Mouse (Mus musculus): ENCODE results near the gene Sdf4. TPM values are rescaled to one million over a fixed set of nuclear protein-coding genes. Genes with fewer than 3 reads are reported as not detected.

Gene Sdf4
- polyA plus RNA-seq, 1 experiment from 2014 or later = 129 TPM

- H3K27ac ChIP-seq = no peak overlapping the region
- H3K9ac ChIP-seq = no peak overlapping the region
- no peaks in the 10 kb centered on the region; the same call in 1 of the 2 replicates for H3K27me3 ChIP-seq
- 33% methylated on average over 10 of the region's 10 CpGs for WGBS
- no peaks in the 10 kb centered on the region for H3K9me3 ChIP-seq (replicated peaks)
- H3K4me1 ChIP-seq = peaks cover 10% of the 10 kb centered on the region
- H3K36me3 ChIP-seq = no peaks in the 10 kb centered on the region
- H3K4me2 ChIP-seq (replicated peaks) = no peak overlapping the region
- no peak overlapping the region for H3K4me3 ChIP-seq
- ATAC-seq (ENCODE audit: low FRiP score) = no peak; the same call in 1 of the 2 replicates
These were observed 67.0 kb downstream of the Sdf4 start for GRCm38 (mm10) chr4:156059713-156060112.

MicroRNAs within 50 kb of the gene (microRNA counts, 519-probe panel; counts per million panel counts)
- microRNA mmu-miR-200a (2,119 counts per million, percentile 61 among the panel's probes with 10 or more counts), microRNA mmu-miR-200b (4,358 counts per million, percentile 85 among the panel's probes with 10 or more counts), microRNA mmu-miR-429 (3,915 counts per million, percentile 80 among the panel's probes with 10 or more counts)

Small RNA genes within 50 kb of the gene (microRNA-seq; reads per million reads assigned to microRNA genes)
- gene Mir200a (154 reads per million, percentile 53 among the genes with 10 or more reads in this experiment), gene Mir200b (501 reads per million, percentile 66 among the genes with 10 or more reads in this experiment), gene Mir429 (1,457 reads per million, percentile 78 among the genes with 10 or more reads in this experiment)

Other genes with a start within 250 kb of the Sdf4 start
- gene Atad3a, start 231.8 kb upstream of the Sdf4 start, polyA plus RNA-seq (2016; fragmentation: Nextera tagmentation; extraction: Ambion mirVana) = 81.8 and 84.7 TPM in 2 replicates
- gene Vwa1, start 218.2 kb upstream of the Sdf4 start, polyA plus RNA-seq (2016; fragmentation: Nextera tagmentation; extraction: Ambion mirVana) = 12.2 and 12.9 TPM in 2 replicates
- gene Tmem88b, start 207.0 kb upstream of the Sdf4 start, polyA plus RNA-seq (2016; fragmentation: Nextera tagmentation; extraction: Ambion mirVana) = 0.58 and 0.86 TPM in 2 replicates
- not detected in 2 replicates for gene Ankrd65, start 202.4 kb upstream of the Sdf4 start, polyA plus RNA-seq (2016; fragmentation: Nextera tagmentation; extraction: Ambion mirVana)
- 189 and 204 TPM in 2 replicates for gene Mrpl20, start 190.0 kb upstream of the Sdf4 start, polyA plus RNA-seq (2016; fragmentation: Nextera tagmentation; extraction: Ambion mirVana)
- 207 and 217 TPM in 2 replicates for gene Ccnl2, start 180.4 kb upstream of the Sdf4 start, polyA plus RNA-seq (2016; fragmentation: Nextera tagmentation; extraction: Ambion mirVana)
- gene Aurkaip1, start 161.6 kb upstream of the Sdf4 start, polyA plus RNA-seq (2016; fragmentation: Nextera tagmentation; extraction: Ambion mirVana) = 127 and 133 TPM in 2 replicates
- 40.6 and 40.7 TPM in 2 replicates for gene Mxra8, start 153.2 kb upstream of the Sdf4 start, polyA plus RNA-seq (2016; fragmentation: Nextera tagmentation; extraction: Ambion mirVana)
- gene Dvl1, start 145.5 kb upstream of the Sdf4 start, polyA plus RNA-seq (2016; fragmentation: Nextera tagmentation; extraction: Ambion mirVana) = 18.6 and 20.0 TPM in 2 replicates
- gene Tas1r3, start 129.5 kb upstream of the Sdf4 start, polyA plus RNA-seq (2016; fragmentation: Nextera tagmentation; extraction: Ambion mirVana) = 0.53 and 0.65 TPM in 2 replicates
- gene Cptp, start 123.4 kb upstream of the Sdf4 start, polyA plus RNA-seq (2016; fragmentation: Nextera tagmentation; extraction: Ambion mirVana) = 18.5 and 18.6 TPM in 2 replicates
- gene Ints11, start 123.3 kb upstream of the Sdf4 start, polyA plus RNA-seq (2016; fragmentation: Nextera tagmentation; extraction: Ambion mirVana) = 74.9 and 76.3 TPM in 2 replicates
- 45.1 and 48.3 TPM in 2 replicates for gene Pusl1, start 101.1 kb upstream of the Sdf4 start, polyA plus RNA-seq (2016; fragmentation: Nextera tagmentation; extraction: Ambion mirVana)
- 64.9 and 66.9 TPM in 2 replicates for gene Acap3, start 101.0 kb upstream of the Sdf4 start, polyA plus RNA-seq (2016; fragmentation: Nextera tagmentation; extraction: Ambion mirVana)
- gene Ube2j2, start 49.0 kb upstream of the Sdf4 start, polyA plus RNA-seq (2016; fragmentation: Nextera tagmentation; extraction: Ambion mirVana) = 149 and 150 TPM in 2 replicates
- 17.2 and 25.7 TPM in 2 replicates for gene C1qtnf12, start 30.6 kb upstream of the Sdf4 start, polyA plus RNA-seq (2016; fragmentation: Nextera tagmentation; extraction: Ambion mirVana)
- 19.5 and 20.4 TPM in 2 replicates for gene B3galt6, start 223 bp upstream of the Sdf4 start, polyA plus RNA-seq (2016; fragmentation: Nextera tagmentation; extraction: Ambion mirVana)
- 0.29 and 0.76 TPM in 2 replicates for gene Tnfrsf4, start 21.0 kb downstream of the Sdf4 start, polyA plus RNA-seq (2016; fragmentation: Nextera tagmentation; extraction: Ambion mirVana)
- gene Tnfrsf18, start 33.3 kb downstream of the Sdf4 start, polyA plus RNA-seq (2016; fragmentation: Nextera tagmentation; extraction: Ambion mirVana) = 1.8 and 2.6 TPM in 2 replicates
- 0.14 and 0.32 TPM in 2 replicates for gene Ttll10, start 66.5 kb downstream of the Sdf4 start, polyA plus RNA-seq (2016; fragmentation: Nextera tagmentation; extraction: Ambion mirVana)
- gene 9430015G10Rik, start 117.1 kb downstream of the Sdf4 start, polyA plus RNA-seq (2016; fragmentation: Nextera tagmentation; extraction: Ambion mirVana) = 49.6 and 50.8 TPM in 2 replicates
- 0.56 and 0.76 TPM in 2 replicates for gene Rnf223, start 137.6 kb downstream of the Sdf4 start, polyA plus RNA-seq (2016; fragmentation: Nextera tagmentation; extraction: Ambion mirVana)
- 161 and 178 TPM in 2 replicates for gene Agrn, start 204.6 kb downstream of the Sdf4 start, polyA plus RNA-seq (2016; fragmentation: Nextera tagmentation; extraction: Ambion mirVana)
- 1.2 and 1.3 TPM in 2 replicates for gene Isg15, start 207.9 kb downstream of the Sdf4 start, polyA plus RNA-seq (2016; fragmentation: Nextera tagmentation; extraction: Ambion mirVana)
- gene AW011738, start 210.4 kb downstream of the Sdf4 start, polyA plus RNA-seq (2016; fragmentation: Nextera tagmentation; extraction: Ambion mirVana) = 7.0 and 7.6 TPM in 2 replicates
- 2.3 and 2.6 TPM in 2 replicates for gene Perm1, start 223.0 kb downstream of the Sdf4 start, polyA plus RNA-seq (2016; fragmentation: Nextera tagmentation; extraction: Ambion mirVana)
- gene Plekhn1, start 242.0 kb downstream of the Sdf4 start, polyA plus RNA-seq (2016; fragmentation: Nextera tagmentation; extraction: Ambion mirVana) = 29.0 and 30.5 TPM in 2 replicates
- gene Noc2l, start 243.1 kb downstream of the Sdf4 start, polyA plus RNA-seq (2016; fragmentation: Nextera tagmentation; extraction: Ambion mirVana) = 71.1 and 76.7 TPM in 2 replicates

Measured in hindbrain, embryonic 12.5 days (tissue).